In genomic region chr7:126799050-126799467, GRCm38 (mm10) we compare ENCODE assay signal across 8 mouse cellular contexts. TPM values are rescaled to one million over a fixed set of nuclear protein-coding genes. Genes with fewer than 3 reads are reported as not detected.
A peak's percentile ranks its signal among the peaks of the same experiment; 100 is the strongest.
DNase-seq lines count a peak whose midpoint lies in the region; ATAC-seq and TF ChIP-seq lines count a peak whose summit lies in the region.

No protein-coding gene starts in this region.

- peak overlapping the region; percentile 95 for H3K27ac ChIP-seq in forebrain, postnatal 0 days (ENCODE audit: low read depth, low read length)
- H3K27ac ChIP-seq in lung, embryonic 16.5 days (ENCODE audit: low read length), result peak overlapping the region; percentile 98

- peak overlapping the region; percentile 77 for H3K4me2 ChIP-seq in forebrain, postnatal 0 days (ENCODE audit: low read depth)
- peak overlapping the region; percentile 88 for H3K4me2 ChIP-seq in lung, embryonic 16.5 days (ENCODE audit: low read depth, low read length)

- peak; percentile 94 for DNase-seq in G1E (ENCODE audit: low spot score)
- DNase-seq in cerebellum, adult 18-20 months, result peak; percentile 96 to 99
- DNase-seq in forebrain, postnatal 0 days, result peak; percentile 96
- peak; percentile 93 for DNase-seq in layer of hippocampus, adult 9-10 months (ENCODE audit: low spot score)
- peak; percentile 83 for DNase-seq in ovary, postnatal 10 days (ENCODE audit: low spot score)
- DNase-seq in thymus, postnatal 10 days (ENCODE audit: low spot score in 2 of 2), result peak; percentile 94 to 97

- peaks cover 78% of the 10 kb centered on the region for H3K4me1 ChIP-seq in G1E (ENCODE audit: insufficient read depth, low read depth, low read length)
- peaks cover 7% of the 10 kb centered on the region for H3K4me1 ChIP-seq in forebrain, postnatal 0 days (ENCODE audit: insufficient read depth)
- H3K4me1 ChIP-seq in lung, embryonic 16.5 days (replicated peaks; ENCODE audit: control insufficient read depth, insufficient read depth, low read length), result peaks cover 26% of the 10 kb centered on the region

- TF ChIP-seq CTCF in G1E (IDR thresholded peaks at IDR 0.05; ENCODE audit: low read depth, low read length), result no peak
- peak; percentile 50 for TF ChIP-seq CTCF in forebrain, postnatal 0 days (IDR thresholded peaks at IDR 0.05; ENCODE audit: low read depth)

- no peaks in the 10 kb centered on the region for H3K9me3 ChIP-seq in G1E (replicated peaks)
- H3K9me3 ChIP-seq in forebrain, postnatal 0 days (ENCODE audit: low read length), result no peaks in the 10 kb centered on the region
- no peaks in the 10 kb centered on the region for H3K9me3 ChIP-seq in lung, embryonic 16.5 days (ENCODE audit: control insufficient read depth, low read length)

- peak overlapping the region; percentile 99 for H3K4me3 ChIP-seq in G1E (ENCODE audit: low read depth, low read length)
- peak overlapping the region; percentile 81 for H3K4me3 ChIP-seq in forebrain, postnatal 0 days (ENCODE audit: low read depth, low read length)
- peak overlapping the region; percentile 74 for H3K4me3 ChIP-seq in lung, embryonic 16.5 days (ENCODE audit: low read length)

- peaks cover 52% of the 10 kb centered on the region for H3K36me3 ChIP-seq in G1E (replicated peaks)
- H3K36me3 ChIP-seq in forebrain, postnatal 0 days (ENCODE audit: insufficient read depth), result peaks cover 29% of the 10 kb centered on the region
- H3K36me3 ChIP-seq in lung, embryonic 16.5 days (ENCODE audit: control insufficient read depth, insufficient read depth, low read length), result peaks cover 24% of the 10 kb centered on the region

- ATAC-seq in G1E (ENCODE audit: extremely low read depth, insufficient number of reproducible peaks, low FRiP score, poor library complexity, severe bottlenecking), result peak; percentile 84
- ATAC-seq in forebrain, postnatal 0 days, result peak; percentile 97
- peak; percentile 81 to 84 for ATAC-seq in hematopoietic stem cell, adult 5-6 weeks (replicated peaks in 1 of 2; ENCODE audit: insufficient read depth in 1 of 2, low FRiP score in 2 of 2, low TSS enrichment in 1 of 2, low read depth in 1 of 2, poor library complexity in 2 of 2, severe bottlenecking in 2 of 2)
- peak; percentile 98 for ATAC-seq in lung, embryonic 16.5 days (ENCODE audit: low read depth)

- H3K9ac ChIP-seq in forebrain, postnatal 0 days, result peak overlapping the region; percentile 81
- H3K9ac ChIP-seq in lung, embryonic 16.5 days (ENCODE audit: low read length), result peak overlapping the region; percentile 86

- 2% methylated on average over 35 of the region's 36 CpGs for WGBS in forebrain, postnatal 0 days
- 0% methylated on average over 31 of the region's 36 CpGs for WGBS in lung, embryonic 16.5 days

- H3K27me3 ChIP-seq in G1E (ENCODE audit: insufficient read depth, low read length), result peaks cover under 1% of the 10 kb centered on the region; the same call in 1 of the 2 replicates
- no peaks in the 10 kb centered on the region for H3K27me3 ChIP-seq in forebrain, postnatal 0 days (ENCODE audit: insufficient read depth, low read length)
- H3K27me3 ChIP-seq in lung, embryonic 16.5 days (ENCODE audit: control insufficient read depth, insufficient read depth, low read depth, low read length), result no peaks in the 10 kb centered on the region

RNA-seq across cellular contexts. Expression of gene Fam57b, which starts 1.6 kb away (rescaled TPM):
- total RNA-seq in G1E (2014; fragmentation: Nextera tagmentation), result not detected in 2 replicates
- 0.05 TPM in 1 of 2 replicates, not detected in the other for total RNA-seq in G1E (2017)
- 0.02 and 0.06 TPM in 2 replicates for polyA plus RNA-seq in G1E (2012)
- 33.2 and 34.4 TPM in 2 replicates for total RNA-seq in forebrain, postnatal 0 days (2014; rRNA removed)
- polyA plus RNA-seq in forebrain, postnatal 0 days (2015; fragmentation: Nextera tagmentation; extraction: Ambion mirVana), result 39.0 and 42.6 TPM in 2 replicates
- total RNA-seq in hematopoietic stem cell, adult 5-6 weeks (2017), result not detected in 2 replicates
- 0.36 and 0.38 TPM in 2 replicates for polyA plus RNA-seq in lung, embryonic 16.5 days (2015; fragmentation: Nextera tagmentation; extraction: Ambion mirVana)

RNA-seq across cellular contexts. Expression of gene Ppp4c, which starts 6.8 kb away (rescaled TPM):
- total RNA-seq in G1E (2014; fragmentation: Nextera tagmentation), result 126 and 176 TPM in 2 replicates
- 186 and 199 TPM in 2 replicates for total RNA-seq in G1E (2017)
- 169 and 192 TPM in 2 replicates for polyA plus RNA-seq in G1E (2012)
- 114 and 119 TPM in 2 replicates for total RNA-seq in forebrain, postnatal 0 days (2014; rRNA removed)
- 161 and 172 TPM in 2 replicates for polyA plus RNA-seq in forebrain, postnatal 0 days (2015; fragmentation: Nextera tagmentation; extraction: Ambion mirVana)
- 119 and 131 TPM in 2 replicates for total RNA-seq in hematopoietic stem cell, adult 5-6 weeks (2017)
- polyA plus RNA-seq in lung, embryonic 16.5 days (2015; fragmentation: Nextera tagmentation; extraction: Ambion mirVana), result 232 and 243 TPM in 2 replicates

RNA-seq across cellular contexts. Expression of gene Tbx6, which starts 17.8 kb away (rescaled TPM):
- total RNA-seq in G1E (2014; fragmentation: Nextera tagmentation) (2.5 and 8.4 TPM in 2 replicates), G1E (2017) (0.11 and 0.29 TPM in 2 replicates)
- 0.85 and 1.1 TPM in 2 replicates for polyA plus RNA-seq in G1E (2012)
- total RNA-seq in forebrain, postnatal 0 days (2014; rRNA removed), result 0.31 and 0.38 TPM in 2 replicates
- 0.10 and 0.11 TPM in 2 replicates for polyA plus RNA-seq in forebrain, postnatal 0 days (2015; fragmentation: Nextera tagmentation; extraction: Ambion mirVana)
- 0.25 TPM in 1 of 2 replicates, not detected in the other for total RNA-seq in hematopoietic stem cell, adult 5-6 weeks (2017)
- polyA plus RNA-seq in lung, embryonic 16.5 days (2015; fragmentation: Nextera tagmentation; extraction: Ambion mirVana), result 0.25 and 0.68 TPM in 2 replicates

RNA-seq across cellular contexts. Expression of gene Ypel3, which starts 22.3 kb away (rescaled TPM):
- total RNA-seq in G1E (2014; fragmentation: Nextera tagmentation) (41.6 and 86.7 TPM in 2 replicates), G1E (2017) (20.2 and 23.1 TPM in 2 replicates)
- polyA plus RNA-seq in G1E (2012), result 78.1 and 78.3 TPM in 2 replicates
- total RNA-seq in forebrain, postnatal 0 days (2014; rRNA removed), result 162 and 237 TPM in 2 replicates
- polyA plus RNA-seq in forebrain, postnatal 0 days (2015; fragmentation: Nextera tagmentation; extraction: Ambion mirVana), result 223 and 250 TPM in 2 replicates
- 50.3 and 74.9 TPM in 2 replicates for total RNA-seq in hematopoietic stem cell, adult 5-6 weeks (2017)
- 111 and 123 TPM in 2 replicates for polyA plus RNA-seq in lung, embryonic 16.5 days (2015; fragmentation: Nextera tagmentation; extraction: Ambion mirVana)

RNA-seq across cellular contexts. Expression of gene 4930451I11Rik, which starts 32.4 kb away (rescaled TPM):
- total RNA-seq in G1E (2014; fragmentation: Nextera tagmentation) (not detected in 2 replicates), G1E (2017) (not detected in 2 replicates)
- not detected in 2 replicates for polyA plus RNA-seq in G1E (2012)
- total RNA-seq in forebrain, postnatal 0 days (2014; rRNA removed), result not detected in 2 replicates
- polyA plus RNA-seq in forebrain, postnatal 0 days (2015; fragmentation: Nextera tagmentation; extraction: Ambion mirVana), result 0.62 TPM in 1 of 2 replicates, not detected in the other
- not detected in 2 replicates for total RNA-seq in hematopoietic stem cell, adult 5-6 weeks (2017)
- polyA plus RNA-seq in lung, embryonic 16.5 days (2015; fragmentation: Nextera tagmentation; extraction: Ambion mirVana), result not detected in 2 replicates

Comparison
In these comparisons a context has a peak if more than half of its experiments do, and no peak if none do; other contexts are left out.
1. Peak in every context shown above with its lines: DNase-seq, ATAC-seq, H3K4me3 ChIP-seq and H3K27ac ChIP-seq.
2. RNA of gene Fam57b, which starts 1.6 kb away (total RNA-seq): 33.2 to 34.4 TPM in forebrain, postnatal 0 days; 0.05 TPM in G1E and not detected in hematopoietic stem cell, adult 5-6 weeks; every median in the first group is over 10 times any median in the second.